Mouse (Mus musculus): ENCODE measurements at regions not wholly inside any gene's neighbourhood (a gene's known extent, or its start where the extent isn't known, plus 50 kb on each side); places are given as distances from the start of the nearest gene placed in this dataset. TPM values are rescaled to one million over a fixed set of nuclear protein-coding genes. Genes with fewer than 3 reads are reported as not detected.

GRCm38 (mm10) chr2:30658844-30659555 is 64.2 kb downstream of the Cstad start:
- Histone ChIP-seq H3K9me3 (ENCODE audit: control insufficient read depth, low read length) (no peaks in the 10 kb centered on the region), H3K4me3 (replicated peaks; ENCODE audit: low read length) (peak overlapping the region; percentile 41), H3K9ac (ENCODE audit: low read depth, low read length, severe bottlenecking) (peak overlapping the region; percentile 59), H3K36me3 (ENCODE audit: control insufficient read depth, insufficient read depth, low read length) (no peaks in the 10 kb centered on the region), H3K27ac (replicated peaks; ENCODE audit: low read depth, low read length) (peak overlapping the region; percentile 96), H3K4me2 (replicated peaks; ENCODE audit: low read depth, low read length, severe bottlenecking) (peak overlapping the region; percentile 81), H3K4me1 (ENCODE audit: control insufficient read depth, insufficient read depth, low read length) (peaks cover 56% of the 10 kb centered on the region), H3K27me3 (ENCODE audit: control insufficient read depth, insufficient read depth, low read length) (no peaks in the 10 kb centered on the region)
- no peak for TF ChIP-seq POLR2A (IDR thresholded peaks at IDR 0.05; ENCODE audit: borderline replicate concordance, extremely low read depth, insufficient read depth, insufficient read length)
- ATAC-seq (ENCODE audit: low FRiP score, low read depth) (peak; percentile 47), DNase-seq (ENCODE audit: low spot score) (peak; percentile 72)
- WGBS = 3% methylated on average over 16 of the region's 16 CpGs

Small RNA genes in the stretch of these regions (microRNA-seq; reads per million reads assigned to microRNA genes)
- gene Mir3089 = not detected

All from limb, embryonic 14.5 days (tissue).